Mouse (Mus musculus): ENCODE data around the gene Tfdp2. TPM values are rescaled to one million over a fixed set of nuclear protein-coding genes. Genes with fewer than 3 reads are reported as not detected.

Gene Tfdp2
- polyA plus RNA-seq, 1 experiment from 2014 or later: 65.8 TPM

DNA sequence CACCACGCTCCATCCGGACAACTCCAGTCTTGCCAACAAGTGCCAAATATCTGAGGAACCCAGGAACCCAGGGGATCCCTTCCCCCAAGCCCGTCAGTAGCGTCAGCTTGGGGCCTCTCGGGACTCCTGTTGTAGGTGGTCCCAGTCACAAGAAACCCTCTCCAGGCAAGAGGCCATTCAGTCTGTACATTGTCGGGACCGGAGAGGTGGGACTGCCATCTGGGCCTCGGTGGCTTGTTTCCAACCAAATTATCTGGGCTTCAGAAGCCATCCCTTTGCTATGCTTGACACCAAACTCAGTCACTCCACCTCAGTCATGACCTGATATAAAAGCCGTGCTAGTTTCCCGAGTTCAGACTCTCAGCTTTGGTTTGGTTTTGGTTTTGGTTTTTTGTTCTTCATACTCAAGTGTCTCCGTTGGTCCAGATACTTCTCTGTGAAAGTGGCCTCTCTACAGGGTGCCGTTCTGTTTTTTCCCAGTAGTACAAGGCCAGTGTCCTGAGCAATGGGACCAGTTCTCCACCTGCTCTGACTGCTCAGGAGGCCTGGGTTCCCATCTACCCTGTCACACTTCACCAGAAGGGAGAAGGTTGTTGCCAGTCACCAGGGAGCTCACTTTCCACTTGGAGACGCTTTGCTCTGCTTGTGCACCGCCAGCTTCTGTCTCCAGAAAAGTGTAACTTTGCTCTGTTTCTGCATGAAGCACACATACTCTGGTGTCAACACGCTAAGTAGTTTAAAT is 126.5 kb downstream of the Tfdp2 start:
- ATAC-seq (ENCODE audit: insufficient number of reproducible peaks, low FRiP score, low TSS enrichment, low read depth) (no peak), DNase-seq (ENCODE audit: low spot score) (no peak)
- Histone ChIP-seq H3K27ac (replicated peaks; ENCODE audit: low read depth, low read length) (no peak overlapping the region), H3K9ac (ENCODE audit: low read length) (no peak overlapping the region), H3K4me2 (ENCODE audit: low read depth, severe bottlenecking) (no peak overlapping the region), H3K4me3 (ENCODE audit: low read depth, low read length) (no peak overlapping the region), H3K9me3 (ENCODE audit: control insufficient read depth, low read length) (no peaks in the 10 kb centered on the region), H3K4me1 (ENCODE audit: control insufficient read depth, insufficient read depth, low read length) (0 out of 2 replicates have a peak, but pooled peaks cover 8% of the 10 kb centered on the region), H3K27me3 (ENCODE audit: control insufficient read depth, insufficient read depth, low read length) (no peaks in the 10 kb centered on the region), H3K36me3 (ENCODE audit: control insufficient read depth, insufficient read depth, low read length) (peaks cover 8% of the 10 kb centered on the region; the same call in 1 of the 2 replicates)
- WGBS: 92% methylated on average over 15 of the region's 15 CpGs

GRCm38 (mm10) chr9:96324502-96324901 is 128.4 kb downstream of the Tfdp2 start:
- DNase-seq (ENCODE audit: low spot score) (no peak), ATAC-seq (ENCODE audit: insufficient number of reproducible peaks, low FRiP score, low TSS enrichment, low read depth) (no peak)
- H3K27ac ChIP-seq (replicated peaks; ENCODE audit: low read depth, low read length): no peak overlapping the region
- H3K4me2 ChIP-seq (ENCODE audit: low read depth, severe bottlenecking): no peak overlapping the region
- H3K36me3 ChIP-seq (ENCODE audit: control insufficient read depth, insufficient read depth, low read length): peaks cover 1% of the 10 kb centered on the region; the same call in 1 of the 2 replicates
- H3K4me1 ChIP-seq (ENCODE audit: control insufficient read depth, insufficient read depth, low read length): 0 out of 2 replicates have a peak, but pooled peaks cover 8% of the 10 kb centered on the region
- H3K9ac ChIP-seq (ENCODE audit: low read length): no peak overlapping the region
- 75% methylated on average over 4 of the region's 4 CpGs for WGBS
- H3K27me3 ChIP-seq (ENCODE audit: control insufficient read depth, insufficient read depth, low read length): no peaks in the 10 kb centered on the region
- no peaks in the 10 kb centered on the region for H3K9me3 ChIP-seq (ENCODE audit: control insufficient read depth, low read length)
- no peak overlapping the region for H3K4me3 ChIP-seq (ENCODE audit: low read depth, low read length)

- Histone ChIP-seq H3K27ac (replicated peaks; ENCODE audit: low read depth, low read length) (0 out of 2 replicates have a peak overlapping the region, but pooled peaks have one; percentile 36), H3K9ac (ENCODE audit: low read length) (no peak overlapping the region), H3K4me2 (ENCODE audit: low read depth, severe bottlenecking) (no peak overlapping the region), H3K4me3 (ENCODE audit: low read depth, low read length) (no peak overlapping the region), H3K9me3 (ENCODE audit: control insufficient read depth, low read length) (no peaks in the 10 kb centered on the region), H3K36me3 (ENCODE audit: control insufficient read depth, insufficient read depth, low read length) (no peaks in the 10 kb centered on the region), H3K4me1 (ENCODE audit: control insufficient read depth, insufficient read depth, low read length) (0 out of 2 replicates have a peak, but pooled peaks cover 8% of the 10 kb centered on the region), H3K27me3 (ENCODE audit: control insufficient read depth, insufficient read depth, low read length) (no peaks in the 10 kb centered on the region)
- DNase-seq (ENCODE audit: low spot score): no peak
- WGBS: 77% methylated on average over 6 of the region's 6 CpGs
- no peak for ATAC-seq (ENCODE audit: insufficient number of reproducible peaks, low FRiP score, low TSS enrichment, low read depth)
These were observed 130.4 kb downstream of the Tfdp2 start for GRCm38 (mm10) chr9:96326496-96326923.

GRCm38 (mm10) chr9:96328226-96328625 is 132.2 kb downstream of the Tfdp2 start:
- no peaks in the 10 kb centered on the region for H3K9me3 ChIP-seq (ENCODE audit: control insufficient read depth, low read length)
- H3K27ac ChIP-seq (replicated peaks; ENCODE audit: low read depth, low read length): no peak overlapping the region
- no peak overlapping the region for H3K4me3 ChIP-seq (ENCODE audit: low read depth, low read length)
- H3K36me3 ChIP-seq (ENCODE audit: control insufficient read depth, insufficient read depth, low read length): no peaks in the 10 kb centered on the region
- no peaks in the 10 kb centered on the region for H3K27me3 ChIP-seq (ENCODE audit: control insufficient read depth, insufficient read depth, low read length)
- no peak for ATAC-seq (ENCODE audit: insufficient number of reproducible peaks, low FRiP score, low TSS enrichment, low read depth)
- 93% methylated on average over 4 of the region's 4 CpGs for WGBS
- no peak for DNase-seq (ENCODE audit: low spot score)
- 0 out of 2 replicates have a peak, but pooled peaks cover 8% of the 10 kb centered on the region for H3K4me1 ChIP-seq (ENCODE audit: control insufficient read depth, insufficient read depth, low read length)
- no peak overlapping the region for H3K4me2 ChIP-seq (ENCODE audit: low read depth, severe bottlenecking)
- H3K9ac ChIP-seq (ENCODE audit: low read length): no peak overlapping the region

GRCm38 (mm10) chr9:96331146-96331545 is 135.1 kb downstream of the Tfdp2 start:
- Histone ChIP-seq H3K27ac (replicated peaks; ENCODE audit: low read depth, low read length) (no peak overlapping the region), H3K27me3 (ENCODE audit: control insufficient read depth, insufficient read depth, low read length) (no peaks in the 10 kb centered on the region), H3K36me3 (ENCODE audit: control insufficient read depth, insufficient read depth, low read length) (peaks cover 5% of the 10 kb centered on the region; the same call in 1 of the 2 replicates), H3K4me1 (ENCODE audit: control insufficient read depth, insufficient read depth, low read length) (0 out of 2 replicates have a peak, but pooled peaks cover 4% of the 10 kb centered on the region), H3K4me3 (ENCODE audit: low read depth, low read length) (no peak overlapping the region), H3K4me2 (ENCODE audit: low read depth, severe bottlenecking) (no peak overlapping the region), H3K9ac (ENCODE audit: low read length) (no peak overlapping the region), H3K9me3 (ENCODE audit: control insufficient read depth, low read length) (no peaks in the 10 kb centered on the region)
- DNase-seq (ENCODE audit: low spot score) (no peak), ATAC-seq (ENCODE audit: insufficient number of reproducible peaks, low FRiP score, low TSS enrichment, low read depth) (no peak)
- 92% methylated on average over 5 of the region's 5 CpGs for WGBS

- no peaks in the 10 kb centered on the region for H3K27me3 ChIP-seq (ENCODE audit: control insufficient read depth, insufficient read depth, low read length)
- H3K4me2 ChIP-seq (ENCODE audit: low read depth, severe bottlenecking): no peak overlapping the region
- no peak overlapping the region for H3K4me3 ChIP-seq (ENCODE audit: low read depth, low read length)
- WGBS: 95% methylated on average over 3 of the region's 3 CpGs
- no peaks in the 10 kb centered on the region for H3K9me3 ChIP-seq (ENCODE audit: control insufficient read depth, low read length)
- no peak overlapping the region for H3K9ac ChIP-seq (ENCODE audit: low read length)
- H3K4me1 ChIP-seq (ENCODE audit: control insufficient read depth, insufficient read depth, low read length): no peaks in the 10 kb centered on the region
- H3K36me3 ChIP-seq (ENCODE audit: control insufficient read depth, insufficient read depth, low read length): peaks cover 5% of the 10 kb centered on the region; the same call in 1 of the 2 replicates
- no peak overlapping the region for H3K27ac ChIP-seq (replicated peaks; ENCODE audit: low read depth, low read length)
- no peak for DNase-seq (ENCODE audit: low spot score)
- ATAC-seq (ENCODE audit: insufficient number of reproducible peaks, low FRiP score, low TSS enrichment, low read depth): no peak
These were observed 149.7 kb downstream of the Tfdp2 start for GRCm38 (mm10) chr9:96345750-96346149.

GRCm38 (mm10) chr9:96348885-96349284 is 152.8 kb downstream of the Tfdp2 start:
- H3K9me3 ChIP-seq (ENCODE audit: control insufficient read depth, low read length): no peaks in the 10 kb centered on the region
- H3K9ac ChIP-seq (ENCODE audit: low read length): no peak overlapping the region
- H3K27me3 ChIP-seq (ENCODE audit: control insufficient read depth, insufficient read depth, low read length): no peaks in the 10 kb centered on the region
- no peaks in the 10 kb centered on the region for H3K4me1 ChIP-seq (ENCODE audit: control insufficient read depth, insufficient read depth, low read length)
- H3K4me3 ChIP-seq (ENCODE audit: low read depth, low read length): no peak overlapping the region
- DNase-seq (ENCODE audit: low spot score) (no peak), ATAC-seq (ENCODE audit: insufficient number of reproducible peaks, low FRiP score, low TSS enrichment, low read depth) (no peak)
- no peaks in the 10 kb centered on the region for H3K36me3 ChIP-seq (ENCODE audit: control insufficient read depth, insufficient read depth, low read length)
- no peak overlapping the region for H3K4me2 ChIP-seq (ENCODE audit: low read depth, severe bottlenecking)
- H3K27ac ChIP-seq (replicated peaks; ENCODE audit: low read depth, low read length): no peak overlapping the region
- 84% methylated on average over 5 of the region's 5 CpGs for WGBS

DNA sequence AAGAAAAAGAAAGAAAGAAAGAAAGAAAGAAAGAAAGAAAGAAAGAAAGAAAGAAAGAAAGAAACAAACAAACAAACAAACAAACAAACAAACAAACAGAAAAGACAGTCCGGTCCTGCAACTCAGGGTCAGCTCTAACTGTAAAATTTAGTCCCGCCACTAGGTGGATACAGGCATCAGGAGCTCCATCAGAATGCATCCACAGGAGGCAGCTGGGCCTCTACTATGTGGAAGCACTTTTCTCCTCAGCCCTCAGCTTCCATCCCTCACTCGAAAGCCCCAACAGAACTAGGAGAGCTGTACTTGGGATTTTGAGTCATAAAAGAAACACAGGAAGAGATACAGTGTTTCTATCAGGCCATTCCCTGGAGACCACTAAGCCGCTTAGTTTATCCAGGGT is 153.9 kb downstream of the Tfdp2 start:
- DNase-seq (ENCODE audit: low spot score): peak; percentile 63
- Histone ChIP-seq H3K27me3 (ENCODE audit: control insufficient read depth, insufficient read depth, low read length) (no peaks in the 10 kb centered on the region), H3K4me3 (ENCODE audit: low read depth, low read length) (no peak overlapping the region), H3K4me2 (ENCODE audit: low read depth, severe bottlenecking) (no peak overlapping the region), H3K9ac (ENCODE audit: low read length) (no peak overlapping the region), H3K36me3 (ENCODE audit: control insufficient read depth, insufficient read depth, low read length) (no peaks in the 10 kb centered on the region), H3K4me1 (ENCODE audit: control insufficient read depth, insufficient read depth, low read length) (no peaks in the 10 kb centered on the region), H3K27ac (replicated peaks; ENCODE audit: low read depth, low read length) (no peak overlapping the region), H3K9me3 (ENCODE audit: control insufficient read depth, low read length) (no peaks in the 10 kb centered on the region)
- WGBS: 47% methylated on average over 4 of the region's 4 CpGs
- no peak for ATAC-seq (ENCODE audit: insufficient number of reproducible peaks, low FRiP score, low TSS enrichment, low read depth)

Measured in limb, embryonic 11.5 days (tissue).